Mouse (Mus musculus) G1E (cell line): ENCODE results near the gene Mindy1.

Experiments used
- CTCF ChIP-seq: IDR thresholded peaks from 2 replicates; pipeline ENCODE4 v1.5.1; 2012; ENCODE audit warnings: low read depth, low read length, inconsistent platforms, mixed read lengths
- GATA1 ChIP-seq: IDR thresholded peaks from 2 replicates; pipeline ENCODE4 v1.6.1; 2012; ENCODE audit warnings: borderline replicate concordance, low read length, inconsistent platforms, mixed read lengths
- GATA2 ChIP-seq: IDR thresholded peaks from 2 replicates; pipeline ENCODE4 v1.6.1; 2012; ENCODE audit warnings: low read depth, low read length, inconsistent platforms, borderline replicate concordance

- TF ChIP-seq CTCF (no peak), GATA2 (no peak), GATA1 (no peak)
Measured at GRCm38 (mm10) chr3:95270766-95271364, 10.3 kb upstream of the Mindy1 start.
